Mouse (Mus musculus): Measurements from ENCODE around the gene Kirrel2.

Gene Kirrel2

DNA sequence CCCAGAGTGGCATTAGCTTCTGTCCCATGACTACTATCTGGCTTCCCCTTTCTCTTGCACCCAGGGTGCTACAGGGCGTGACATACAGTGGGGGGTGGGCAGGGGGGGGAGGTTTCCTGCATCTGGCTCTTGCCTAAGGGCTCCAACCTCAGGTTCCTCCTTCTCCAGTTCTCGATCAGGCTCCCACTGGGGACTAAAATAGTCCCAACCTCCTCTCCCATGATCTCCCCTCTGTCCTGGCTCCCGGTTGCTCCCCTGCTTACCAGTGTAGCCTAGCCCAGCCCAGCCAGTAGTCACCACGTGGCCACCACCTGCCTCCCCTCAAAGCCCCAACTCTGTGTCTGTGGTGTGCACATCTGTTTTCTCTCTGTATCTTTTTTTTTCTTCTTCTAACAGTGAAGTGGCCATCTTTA lies 44.7 kb downstream of the Kirrel2 start:
- DNase-seq (ENCODE audit: low spot score) = no peak

DNA sequence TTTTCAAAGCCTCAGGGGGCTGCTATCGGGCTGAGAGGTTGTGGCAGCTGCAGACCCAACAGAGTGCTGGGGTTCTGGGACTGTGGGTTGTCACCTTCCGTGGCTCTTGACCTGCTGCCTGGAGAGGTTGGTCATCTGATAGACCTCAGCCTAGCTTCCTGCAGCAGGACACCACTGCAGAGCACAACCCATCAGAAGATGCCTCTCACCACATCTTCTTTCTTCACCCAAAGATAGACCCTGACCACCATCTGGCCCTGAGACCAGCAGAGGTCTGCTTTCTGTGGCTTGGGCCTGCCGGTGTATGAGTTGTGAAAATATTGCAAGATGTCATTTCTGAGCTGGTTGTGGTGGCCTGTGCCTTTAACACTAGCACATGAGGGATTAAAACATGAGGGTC lies 46.5 kb downstream of the Kirrel2 start:
- no peak for DNase-seq (ENCODE audit: low spot score)

GRCm38 (mm10) chr7:30409789-30410188 lies 47.7 kb downstream of the Kirrel2 start:
- no peak for DNase-seq (ENCODE audit: low spot score)

- DNase-seq (ENCODE audit: low spot score) = no peak
Observed at GRCm38 (mm10) chr7:30408639-30409038, 48.9 kb downstream of the Kirrel2 start.

DNA sequence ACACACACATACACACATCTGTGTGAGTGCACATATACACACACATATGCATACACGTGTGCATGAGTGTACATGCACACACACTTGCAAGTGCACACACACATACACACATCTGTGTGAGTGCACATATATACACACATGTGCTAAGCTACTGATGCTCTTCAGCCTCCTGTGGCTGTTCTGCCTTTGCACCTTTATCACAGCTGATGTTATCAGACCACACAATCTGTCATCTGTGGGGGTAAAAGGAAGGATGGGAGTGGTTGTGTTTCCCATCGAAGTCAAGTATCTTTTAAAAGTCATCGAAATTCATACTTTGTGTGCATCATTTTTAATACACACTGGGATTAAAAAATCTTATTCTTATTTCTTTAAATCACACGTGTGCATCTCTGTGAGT lies 55.1 kb downstream of the Kirrel2 start:
- no peak for DNase-seq (ENCODE audit: low spot score)

DNA sequence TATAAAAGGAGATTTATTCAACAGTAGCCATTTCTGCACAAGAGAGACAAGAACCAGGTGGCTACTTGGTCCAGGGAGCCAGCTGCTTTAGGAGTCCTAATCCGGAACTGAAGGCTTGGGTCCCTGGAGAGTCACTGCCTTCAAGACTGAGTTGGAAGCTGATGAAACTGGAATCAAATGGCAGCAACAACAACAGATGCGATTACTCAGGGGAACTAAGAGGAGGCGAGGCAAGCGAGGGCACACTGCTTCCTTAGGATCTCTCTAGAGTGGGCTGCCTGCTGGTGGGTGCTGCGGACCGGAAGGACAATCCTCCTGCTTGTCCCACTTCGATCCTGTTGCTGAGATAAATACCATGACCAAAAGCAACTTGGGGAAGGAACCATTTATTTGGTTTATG lies 57.8 kb downstream of the Kirrel2 start:
- DNase-seq (ENCODE audit: low spot score) = no peak
